Mouse (Mus musculus) CH12F3 (cell line): ENCODE data around the gene Ldah.
"Not testable (repeated sequence)": the region's sequence is repeated elsewhere in the genome, so short reads cannot be mapped to it uniquely, and the experiment has no call there.

Experiments used
- in situ Hi-C: fragments of 300-500 bp; cut with MboI; formaldehyde crosslinking; loops from 2 replicates; pipeline ENCODE4 v1.14.3; 2020; ENCODE audit warnings: low sequenced_read_pairs

Ldah gene

DNA sequence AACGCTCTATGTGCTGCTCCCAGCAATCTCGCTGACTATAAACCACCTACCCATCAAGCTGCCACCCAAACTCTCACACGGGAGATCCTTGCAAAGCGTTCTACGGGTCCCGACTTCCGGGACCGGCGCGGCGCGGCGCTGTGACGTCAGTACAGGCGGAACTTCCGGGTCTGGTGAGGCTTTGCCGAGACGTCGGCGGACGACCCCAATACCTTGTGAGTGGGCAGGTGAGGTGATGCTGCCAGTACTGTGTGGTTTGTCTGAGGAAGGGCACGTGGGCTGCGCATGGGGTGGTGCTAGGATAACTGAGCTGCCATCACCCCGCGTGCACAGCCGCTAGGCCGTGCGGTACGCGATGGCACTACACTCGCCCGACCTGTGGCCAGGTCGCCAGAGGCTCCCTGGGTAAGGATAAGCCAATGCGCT is at the start of gene Ldah:
Ldah (plus strand) TSS at position 130 of the 426 bp plus-strand sequence.
- in situ Hi-C loops: no loop called here

DNA sequence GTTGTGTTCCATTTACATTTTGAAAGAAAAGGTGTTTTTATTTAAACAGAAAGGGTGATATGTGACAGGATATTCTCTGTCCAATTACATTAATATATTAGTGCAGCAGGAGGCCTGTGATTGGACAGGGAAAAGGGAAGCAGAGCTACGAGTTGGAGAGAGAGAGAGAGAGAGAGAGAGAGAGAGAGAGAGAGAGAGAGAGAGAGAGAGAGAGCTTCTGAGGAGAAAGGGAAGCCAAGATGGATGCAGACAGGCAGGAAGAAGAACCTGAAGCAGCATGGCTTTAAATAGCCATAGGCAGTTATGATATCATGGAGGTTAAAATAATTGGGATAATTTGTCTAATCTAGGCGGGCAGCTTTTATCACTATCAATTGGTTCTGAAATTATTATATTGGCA is 40.2 kb upstream of the Ldah start:
- in situ Hi-C loops: no loop called here

DNA sequence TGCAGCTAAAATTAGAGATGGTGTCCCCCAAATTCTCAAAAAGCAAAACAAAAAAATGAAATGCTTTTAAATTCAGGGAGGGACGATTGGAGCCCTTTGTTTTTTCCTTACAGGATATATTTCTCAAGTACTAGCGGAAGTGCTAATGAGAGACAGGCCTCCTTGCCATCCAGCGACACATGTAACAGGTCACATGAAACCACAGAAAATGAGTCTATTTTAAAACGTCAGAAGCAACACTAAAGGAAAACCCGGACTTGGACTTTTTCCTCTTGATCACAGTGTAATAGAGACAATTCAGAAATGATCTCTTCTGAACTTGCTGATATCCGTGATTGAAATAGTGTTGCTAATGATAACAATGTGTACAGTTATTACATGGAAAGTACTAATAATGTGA is 27.0 kb upstream of the Ldah start:
- in situ Hi-C loops: no loop called here

DNA sequence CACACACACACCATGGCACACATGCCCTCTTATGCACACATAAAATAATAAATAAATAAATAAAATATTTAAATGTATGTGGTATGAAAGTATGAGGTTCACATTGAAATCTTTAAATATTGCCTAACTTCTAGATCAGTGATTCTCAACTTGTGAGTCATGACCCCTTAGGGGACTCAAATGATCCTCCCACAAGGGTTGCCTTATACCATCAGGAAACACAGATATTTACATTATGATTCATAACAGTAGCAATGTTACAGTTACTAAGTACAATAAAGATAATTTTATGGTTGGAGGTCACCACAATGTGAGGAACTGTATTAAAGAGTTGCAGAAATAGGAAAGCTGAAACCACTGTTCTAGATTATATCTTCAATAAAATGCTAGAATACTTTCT is 26.2 kb upstream of the Ldah start:
- in situ Hi-C loops: no loop called here

- in situ Hi-C loops: no loop called here
These were observed 23.4 kb upstream of the Ldah start for GRCm38 (mm10) chr12:8184518-8184917.

- in situ Hi-C loops: no loop called here
These were observed 19.7 kb upstream of the Ldah start for GRCm38 (mm10) chr12:8188161-8188560.

- in situ Hi-C loops: not testable (repeated sequence)
These were observed 18.9 kb upstream of the Ldah start for GRCm38 (mm10) chr12:8188796-8189535.

DNA sequence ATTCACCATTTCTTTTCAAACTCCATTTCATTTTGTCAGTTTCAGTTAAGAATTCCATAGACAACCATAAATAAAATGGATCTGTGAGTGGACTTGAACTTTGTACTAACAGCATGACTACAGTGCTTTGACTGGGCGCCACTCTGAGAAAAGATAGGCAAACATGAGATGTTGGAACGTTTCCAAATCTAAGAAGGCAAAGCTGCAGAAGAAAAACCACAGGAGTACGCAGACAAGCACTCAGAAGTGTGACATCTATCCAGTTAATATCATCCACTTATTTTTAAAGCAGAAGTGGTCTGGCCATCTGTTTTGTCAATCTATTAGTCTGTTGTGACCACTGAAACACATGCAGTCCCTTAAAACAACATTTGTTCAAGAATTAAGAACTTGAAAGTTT is 18.2 kb upstream of the Ldah start:
- in situ Hi-C loops: no loop called here

DNA sequence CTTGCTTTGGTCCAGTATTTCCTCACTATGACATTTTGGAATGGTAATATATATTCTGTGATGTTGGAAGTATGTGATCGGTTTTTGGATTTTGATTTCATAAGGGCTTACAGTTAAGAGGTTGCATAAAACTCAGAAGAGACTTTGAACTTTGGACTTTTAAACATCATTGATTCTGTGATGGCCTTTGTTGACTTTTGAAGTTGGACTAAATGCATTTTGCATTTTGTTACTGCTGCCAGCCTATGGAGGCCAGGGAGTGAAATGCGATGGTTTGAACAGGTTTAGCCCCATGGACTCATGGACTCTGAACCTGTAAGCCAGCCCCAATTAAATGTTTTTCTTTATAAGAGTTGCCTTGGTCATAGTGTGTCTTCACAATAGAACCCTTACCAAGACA is 2.2 kb upstream of the Ldah start:
- in situ Hi-C loops: no loop called here

- in situ Hi-C loops: no loop called here
These were observed 329 bp upstream of the Ldah start for GRCm38 (mm10) chr12:8207578-8207977.

- in situ Hi-C loops: no loop called here
These were observed 8.7 kb downstream of the Ldah start for GRCm38 (mm10) chr12:8216392-8217280.

GRCm38 (mm10) chr12:8223036-8223435 is 15.1 kb downstream of the Ldah start:
- in situ Hi-C loops: no loop called here

- in situ Hi-C loops: no loop called here
These were observed 23.2 kb downstream of the Ldah start for GRCm38 (mm10) chr12:8231101-8231500.

DNA sequence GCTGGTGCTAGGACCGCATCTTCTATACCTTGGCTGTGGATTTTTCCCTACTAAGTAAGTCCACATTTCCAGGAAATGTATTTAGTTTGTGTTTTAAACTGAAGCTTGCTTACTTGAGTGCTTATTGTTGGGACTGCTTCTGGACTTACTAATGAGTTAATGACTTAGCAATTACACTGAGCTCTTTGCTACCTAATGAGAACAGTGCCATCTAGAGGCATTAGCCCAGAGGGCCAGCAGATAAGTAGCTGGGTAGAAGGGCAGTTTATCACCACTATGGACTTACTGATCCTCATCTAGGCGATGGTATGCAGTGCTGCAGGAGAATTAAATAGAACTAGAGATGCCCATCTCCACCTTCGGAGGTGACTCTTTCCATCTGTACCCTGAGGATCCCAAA is 24.8 kb downstream of the Ldah start:
- in situ Hi-C loops: no loop called here

DNA sequence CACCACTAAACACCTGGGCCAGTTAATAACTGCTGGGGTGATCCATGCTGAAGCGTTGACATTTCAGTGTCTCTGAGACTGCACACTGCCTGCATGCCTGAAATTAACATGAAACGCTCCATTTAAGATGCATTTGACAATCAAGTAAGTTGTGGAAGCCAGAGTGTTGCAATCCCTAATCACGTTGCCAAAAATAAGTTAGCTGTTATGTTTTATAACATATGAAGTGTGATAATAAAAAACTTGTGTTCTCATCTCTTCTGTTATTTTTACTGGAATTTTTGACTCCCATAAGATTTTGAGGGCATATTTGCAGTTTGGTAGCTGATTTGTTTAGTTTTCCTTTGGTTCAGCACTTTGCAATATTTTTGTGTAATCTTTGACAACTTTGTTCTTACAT is 34.3 kb downstream of the Ldah start:
- in situ Hi-C loops: no loop called here

DNA sequence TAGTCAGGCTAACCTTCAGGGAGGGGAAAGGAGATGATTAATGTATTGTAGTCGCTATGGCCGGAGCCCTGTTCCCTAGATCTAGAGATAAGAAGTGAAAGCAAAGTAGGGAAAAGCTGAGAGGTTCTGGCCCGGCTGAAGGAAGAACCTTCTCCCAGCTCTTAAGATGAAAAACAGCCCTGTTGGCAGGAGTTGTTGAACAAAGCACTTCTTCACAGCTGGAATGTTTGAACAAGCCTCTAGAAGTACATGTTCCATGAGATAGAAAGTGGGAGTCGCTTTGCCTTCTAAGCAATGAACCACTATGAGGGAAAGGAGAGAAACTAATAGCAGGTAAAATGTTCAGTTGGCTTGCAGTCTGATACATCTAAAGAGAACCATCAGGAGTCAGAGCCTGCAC is 36.8 kb downstream of the Ldah start:
- in situ Hi-C loops: no loop called here

- in situ Hi-C loops: no loop called here
These were observed 52.4 kb downstream of the Ldah start for GRCm38 (mm10) chr12:8260297-8260696.

DNA sequence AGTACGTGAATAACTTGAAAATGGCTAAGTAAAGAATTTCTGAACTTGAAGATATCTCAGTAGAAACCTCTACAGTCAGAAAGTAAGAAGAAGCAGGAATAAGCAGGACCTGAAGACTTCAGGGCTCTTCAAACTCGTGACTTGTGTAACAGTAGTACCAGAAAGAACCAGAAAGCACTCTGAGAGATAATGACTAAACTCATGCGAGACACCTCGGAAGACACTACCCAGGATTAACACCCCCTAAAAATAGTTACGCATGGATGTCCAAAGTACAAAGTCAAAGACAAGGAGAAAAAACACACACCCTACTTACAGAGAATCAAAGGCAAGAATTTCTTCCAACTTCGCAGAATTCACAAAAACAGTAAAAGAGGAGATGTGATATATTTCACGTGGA is 58.4 kb downstream of the Ldah start:
- in situ Hi-C loops: no loop called here

DNA sequence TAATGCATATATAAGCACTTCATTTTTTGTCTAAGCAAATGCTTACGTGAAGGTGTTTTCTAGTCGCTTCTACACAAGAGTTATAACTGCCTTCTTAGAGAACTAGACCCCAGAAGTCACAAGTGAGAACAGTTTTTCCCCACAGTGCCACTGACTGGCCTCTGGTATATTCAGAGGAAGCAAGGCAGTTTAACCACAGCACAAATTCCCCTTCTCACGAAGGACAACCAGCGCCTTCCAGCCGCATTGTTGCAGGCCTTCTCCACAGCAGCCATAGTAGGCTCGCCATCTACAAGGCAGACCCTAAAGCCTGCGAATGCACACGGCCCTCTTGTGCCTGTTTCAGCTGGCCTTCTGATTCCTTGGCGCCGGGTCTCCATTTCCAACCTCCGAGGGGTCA is 61.7 kb downstream of the Ldah start:
- in situ Hi-C loops: no loop called here

DNA sequence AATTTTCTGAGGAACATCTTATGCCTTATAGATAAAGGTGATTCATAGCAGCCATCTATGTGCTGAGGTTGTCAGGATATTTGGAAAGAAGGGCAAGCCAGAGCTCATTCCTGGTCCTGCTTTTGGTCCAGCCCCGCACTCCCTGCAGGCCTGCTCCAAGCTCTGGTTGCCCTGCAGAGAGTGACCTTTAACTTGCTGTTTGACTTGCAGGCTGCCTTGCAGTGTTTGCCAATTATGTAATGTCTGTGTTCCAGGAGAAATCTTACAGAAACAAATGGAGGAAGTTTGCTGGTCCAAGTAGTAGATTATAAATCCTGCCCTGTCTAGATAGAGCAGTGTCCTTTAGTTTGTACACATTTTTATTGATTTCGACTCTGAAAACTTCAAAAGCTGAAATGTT is 63.5 kb downstream of the Ldah start:
- in situ Hi-C loops: no loop called here

DNA sequence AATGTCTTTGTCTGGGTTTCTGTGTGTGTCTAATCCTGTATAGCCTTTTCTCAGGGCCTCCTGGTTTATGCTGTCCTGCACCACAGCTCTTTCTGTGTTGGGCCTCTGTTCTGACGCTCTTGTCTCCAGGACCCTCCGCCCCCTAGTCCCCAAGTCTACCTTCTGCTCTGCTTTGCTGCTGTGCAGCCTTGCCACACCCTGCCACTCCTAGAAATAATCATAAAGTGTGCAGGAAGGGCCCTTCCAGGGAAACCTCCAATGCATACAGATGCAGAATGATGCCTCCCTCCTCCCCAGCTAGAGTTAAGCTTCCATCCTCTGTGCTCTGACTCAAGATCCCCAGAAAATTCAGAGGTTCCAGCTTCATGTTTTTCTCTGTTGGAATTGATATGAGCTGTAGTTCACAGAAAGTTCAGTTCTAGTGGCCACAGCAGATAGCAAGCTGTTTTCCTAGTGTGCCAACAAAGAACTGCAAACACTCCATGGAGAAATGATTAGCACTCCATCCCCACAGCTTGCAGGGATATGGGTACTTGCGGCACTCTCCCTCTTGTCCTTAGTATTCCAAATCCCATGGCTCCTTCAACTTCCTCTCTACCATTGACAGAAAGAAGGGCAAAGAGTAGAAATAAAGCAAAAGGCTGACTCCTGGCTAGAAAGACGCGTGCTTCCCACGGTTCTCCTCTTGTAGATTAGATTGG is 65.7 kb downstream of the Ldah start:
- in situ Hi-C loops: no loop called here

DNA sequence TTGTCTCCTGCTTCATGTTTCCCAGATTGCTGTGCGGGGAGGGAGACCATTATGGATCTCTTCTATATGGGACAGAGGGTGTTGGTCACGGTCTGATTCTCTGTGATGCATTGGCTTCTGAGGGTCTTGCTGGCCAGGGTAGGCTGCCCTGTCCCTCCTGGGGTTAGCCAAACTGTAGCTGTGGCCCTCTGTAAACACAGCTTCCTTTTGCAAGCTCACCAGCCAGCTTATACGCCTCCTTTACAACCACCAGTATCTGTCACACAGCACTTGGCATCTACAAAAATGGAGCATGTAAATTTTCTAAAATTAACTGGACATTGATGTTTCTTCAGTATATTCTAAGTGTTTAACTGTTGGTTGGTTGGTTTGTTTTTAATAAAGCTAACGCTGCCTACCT is 67.5 kb downstream of the Ldah start:
- in situ Hi-C loops: no loop called here
